Mouse (Mus musculus) adrenal gland, postnatal 25 days (tissue): ENCODE measurements around the gene Ulk3. TPM values are rescaled to one million over a fixed set of nuclear protein-coding genes. Genes with fewer than 3 reads are reported as not detected.

Experiments
- DNase-seq: peaks from one replicate; pipeline ENCODE4 v3.0.0; 2021; ENCODE audit warnings: mixed read lengths
- total RNA-seq: library from RNA; stranded (reverse); gene quantifications from 2 replicates; pipeline ENCODE4 v1.2.3, GENCODE M21; 2021

Gene Ulk3
- total RNA-seq, 1 experiment from 2014 or later: 27.5 TPM

- no peak for DNase-seq
Measured at GRCm38 (mm10) chr9:57617556-57618169, 28.4 kb downstream of the Ulk3 start.

DNA sequence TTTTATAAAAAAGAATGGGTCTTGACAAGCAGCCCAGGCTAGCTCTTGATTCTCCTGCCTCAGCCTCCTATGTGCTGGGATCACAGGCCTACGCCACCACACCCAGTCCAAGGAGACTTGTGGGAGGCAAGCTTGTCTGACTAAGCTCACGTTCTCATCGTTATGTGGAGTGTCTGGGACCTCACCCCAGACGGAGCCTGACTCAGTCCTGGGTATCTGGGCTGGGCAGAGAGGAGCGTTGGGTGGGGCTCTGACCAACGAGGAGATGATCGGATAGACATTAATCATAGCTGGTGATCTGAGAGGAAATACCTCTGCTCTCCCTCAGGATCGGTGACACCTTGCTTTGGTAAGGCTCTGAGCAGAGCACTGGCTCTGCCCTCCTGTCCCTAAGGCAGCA, 29.6 kb downstream of the Ulk3 start:
- no peak for DNase-seq

DNA sequence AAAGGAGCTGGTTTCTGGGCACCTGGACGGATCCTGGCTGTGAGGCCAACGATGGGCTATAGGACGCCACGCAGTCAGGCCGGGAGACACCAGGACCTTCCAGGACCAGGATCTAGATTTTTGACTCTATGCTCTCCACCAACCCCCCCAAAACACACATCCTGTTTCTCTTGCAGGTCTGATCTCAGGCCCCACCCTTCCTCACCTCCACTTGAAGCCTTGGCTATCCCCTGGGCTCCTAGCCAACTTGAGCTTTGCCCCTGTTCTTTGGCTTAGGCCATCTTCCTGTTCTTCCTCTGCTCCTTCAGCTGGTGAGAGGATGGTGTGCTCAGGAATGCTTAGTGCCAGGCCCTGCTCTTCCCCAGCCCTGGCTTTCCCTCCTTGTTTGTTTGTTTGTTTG, 31.4 kb downstream of the Ulk3 start, which contains the start of gene Lman1l:
Gene Lman1l (minus strand): TSS at position 101 of the 400 bp plus-strand sequence.
- DNase-seq: no peak

DNA sequence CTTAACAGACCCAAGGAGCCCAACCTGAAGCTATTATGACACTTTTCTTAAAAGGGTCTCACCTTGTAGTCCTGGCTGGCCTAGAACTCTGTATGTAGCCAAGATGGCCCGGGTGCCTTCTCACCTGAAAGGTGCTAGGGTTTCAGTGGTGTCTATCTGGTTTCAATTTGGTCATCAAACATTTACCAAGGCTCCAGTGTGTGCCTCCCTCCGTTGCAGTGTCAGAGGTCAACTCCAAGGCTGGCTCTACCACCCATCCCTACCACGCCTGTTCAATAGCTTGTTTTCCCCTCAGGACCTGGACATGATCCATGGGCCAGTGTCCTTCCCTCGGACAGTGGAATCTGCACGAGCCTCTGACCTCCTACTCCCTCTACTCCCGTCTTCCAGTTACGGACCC, 35.0 kb downstream of the Ulk3 start:
- DNase-seq: no peak

GRCm38 (mm10) chr9:57625674-57626500, 36.6 kb downstream of the Ulk3 start:
- no peak for DNase-seq

DNA sequence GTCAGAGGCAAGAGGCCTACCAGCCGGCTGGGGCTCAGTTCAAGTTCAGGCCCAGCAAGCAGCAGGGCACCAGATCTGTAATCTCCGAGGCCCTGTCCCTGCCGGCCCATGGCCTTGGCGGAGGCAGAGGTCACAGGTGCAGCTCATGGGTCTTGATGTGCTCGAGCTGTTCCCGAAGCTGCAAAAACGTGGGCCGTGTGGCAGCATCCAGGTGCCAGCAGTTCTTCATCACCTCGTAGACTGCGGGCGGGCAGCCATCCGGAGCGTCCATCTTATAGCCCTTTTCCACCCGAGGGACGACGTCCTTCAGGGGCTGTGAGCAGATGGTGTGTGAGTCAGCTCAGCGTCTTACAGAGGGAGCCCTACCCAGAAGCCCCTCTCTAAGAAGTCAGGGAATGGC, 37.9 kb downstream of the Ulk3 start:
- DNase-seq: no peak

GRCm38 (mm10) chr9:57627892-57628291, 38.6 kb downstream of the Ulk3 start:
- DNase-seq: no peak

GRCm38 (mm10) chr9:57628717-57629116, 39.5 kb downstream of the Ulk3 start:
- DNase-seq: no peak

- DNase-seq: peak; percentile 85
Measured at GRCm38 (mm10) chr9:57629118-57629874, 40.0 kb downstream of the Ulk3 start.

GRCm38 (mm10) chr9:57633481-57634024, 44.3 kb downstream of the Ulk3 start:
- DNase-seq: no peak

DNA sequence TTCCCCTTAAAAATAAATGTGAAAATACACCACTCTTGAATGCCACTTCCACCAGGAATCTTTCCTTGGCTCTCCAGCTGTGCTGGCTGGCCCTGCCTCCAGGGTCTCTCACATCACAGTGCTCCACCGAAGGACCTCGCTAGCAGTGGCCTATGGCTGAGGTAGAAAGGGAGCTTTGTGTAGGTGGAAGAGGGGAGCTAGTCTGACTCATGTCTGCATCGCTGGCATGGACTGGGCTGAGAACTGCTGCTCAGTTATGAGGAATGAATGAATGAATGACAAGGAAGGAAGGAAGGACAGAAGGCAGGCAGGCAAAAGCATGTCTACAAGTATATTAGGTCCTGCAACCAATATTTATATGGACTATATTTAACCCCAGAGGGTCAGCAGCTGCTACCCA, 48.0 kb downstream of the Ulk3 start:
- DNase-seq: no peak

DNA sequence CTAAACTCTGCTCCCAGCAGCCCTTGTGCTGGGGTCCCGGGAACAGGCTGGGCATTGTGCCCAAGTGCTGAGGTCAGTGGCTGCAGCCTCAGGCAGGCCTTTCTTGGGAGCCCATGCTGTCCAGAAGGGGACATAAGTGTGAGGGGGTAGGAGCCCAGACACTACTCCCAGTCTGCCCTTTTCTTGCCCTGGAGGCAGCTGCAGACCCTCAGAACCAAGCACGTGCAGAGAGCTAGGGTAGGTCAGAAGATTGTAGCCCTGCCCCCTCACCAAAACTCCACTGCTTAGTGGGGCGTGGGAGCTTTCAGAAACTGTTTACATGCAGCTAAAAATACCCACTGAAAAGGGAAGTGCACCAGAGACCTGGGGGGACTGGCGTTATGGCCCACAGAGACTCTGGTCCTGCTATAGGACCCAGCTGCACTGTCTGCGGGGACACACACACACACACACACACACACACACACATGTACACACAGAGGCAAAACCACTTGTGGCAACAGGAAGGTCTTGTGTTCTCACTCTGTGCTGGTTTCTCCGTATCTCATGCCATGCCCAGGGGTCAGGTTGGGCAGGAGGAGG, 48.6 kb downstream of the Ulk3 start:
- peak; percentile 61 for DNase-seq

DNA sequence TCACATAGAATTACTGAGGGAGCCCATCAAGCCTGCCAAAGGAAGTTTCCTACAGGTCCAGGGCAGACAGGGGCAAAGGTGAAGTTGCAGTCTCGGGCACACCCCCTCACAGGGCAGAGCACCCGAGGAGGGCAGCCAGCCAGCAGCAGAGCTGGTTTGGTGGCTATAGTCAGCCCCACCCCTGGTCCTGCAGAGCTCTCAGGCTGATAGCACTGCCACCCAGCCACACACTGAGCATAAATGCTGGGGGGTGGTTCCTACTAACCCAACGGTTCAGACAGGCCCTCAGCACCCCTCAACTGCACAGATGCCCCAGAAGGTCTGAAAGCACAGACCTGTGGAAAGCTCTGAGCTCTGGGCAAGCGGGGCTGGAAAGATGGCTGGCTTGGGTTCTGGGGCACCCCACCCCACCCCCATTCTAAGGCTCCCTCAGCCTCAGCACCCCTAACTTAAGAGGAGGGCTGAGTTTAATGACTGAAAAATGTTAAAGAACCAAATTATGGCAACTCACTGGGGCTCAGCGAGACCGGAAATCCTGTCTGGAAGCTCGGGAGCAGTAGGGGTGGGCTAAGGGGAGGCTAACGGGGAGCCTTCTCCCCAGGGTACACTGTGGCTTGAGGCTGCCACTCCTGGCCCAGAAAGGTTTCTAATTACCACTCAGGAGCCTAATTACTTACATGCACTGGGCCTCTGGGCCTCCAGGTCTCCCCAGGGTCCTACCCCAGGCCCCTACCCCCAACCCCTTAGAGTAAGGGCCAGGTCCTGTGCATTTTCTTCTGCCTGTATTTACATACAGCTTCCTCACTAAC, 49.6 kb downstream of the Ulk3 start:
- DNase-seq: peak; percentile 50

- DNase-seq: no peak
Measured at GRCm38 (mm10) chr9:57639661-57640328, 50.5 kb downstream of the Ulk3 start.

- peak; percentile 31 for DNase-seq
Measured at GRCm38 (mm10) chr9:57640384-57640783, 51.1 kb downstream of the Ulk3 start.

GRCm38 (mm10) chr9:57641022-57641421, 51.8 kb downstream of the Ulk3 start:
- DNase-seq: no peak

- no peak for DNase-seq
Measured at GRCm38 (mm10) chr9:57641775-57642550, 52.7 kb downstream of the Ulk3 start.

DNA sequence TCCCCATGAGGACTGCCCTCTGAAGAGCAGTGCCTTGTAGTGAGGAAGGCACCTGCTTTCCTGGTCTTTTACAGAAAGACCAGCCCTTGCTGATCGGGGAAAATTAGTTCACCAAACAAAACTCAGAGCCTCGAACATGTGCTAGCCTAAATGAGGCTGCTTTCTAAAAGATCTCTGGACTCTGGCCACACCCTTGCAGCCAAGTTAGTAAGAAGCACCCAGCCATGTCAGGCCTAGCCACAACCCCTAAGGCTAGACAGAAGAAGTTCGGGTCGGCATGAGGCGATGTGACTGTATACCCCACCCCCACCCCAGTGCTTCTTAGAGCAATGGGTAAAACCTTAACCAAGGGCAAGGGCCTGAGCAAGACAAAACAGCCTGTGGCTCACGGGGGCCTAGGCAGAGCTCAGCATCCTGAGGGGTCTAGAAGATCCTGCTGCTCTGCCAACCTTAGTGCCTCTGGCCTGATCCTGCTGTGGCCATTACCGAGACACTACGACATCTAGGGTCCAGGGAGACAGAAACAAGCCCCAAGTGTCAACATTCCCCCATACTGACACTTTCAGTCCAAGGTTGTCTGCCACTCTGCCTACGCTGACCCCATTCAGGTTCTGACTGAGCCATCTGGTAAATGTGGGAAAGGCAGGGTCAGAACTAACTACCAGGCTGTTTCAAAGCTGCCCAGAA, 54.1 kb downstream of the Ulk3 start:
- no peak for DNase-seq

- DNase-seq: no peak
Measured at GRCm38 (mm10) chr9:57643856-57644180, 54.6 kb downstream of the Ulk3 start.
